Mouse (Mus musculus) macrophage (primary cell): ENCODE measurements around the gene Arl10. TPM values are rescaled to one million over a fixed set of nuclear protein-coding genes. Genes with fewer than 3 reads are reported as not detected.
A peak's percentile ranks its signal among the peaks of the same experiment; 100 is the strongest.
"Not testable (repeated sequence)": the region's sequence is repeated elsewhere in the genome, so short reads cannot be mapped to it uniquely, and the experiment has no call there.

Source experiments
- H3K27ac ChIP-seq: fragments of 350-480 bp; formaldehyde crosslinking; 2 replicates; pipeline ENCODE4 v1.9.0; 2021
- H3K36me3 ChIP-seq: fragments of 350-480 bp; formaldehyde crosslinking; 2 replicates; pipeline ENCODE4 v1.9.0; 2021; ENCODE audit errors: inconsistent target
- H3K4me3 ChIP-seq: fragments of 350-480 bp; formaldehyde crosslinking; 2 replicates; pipeline ENCODE4 v1.9.0; 2021; ENCODE audit errors: inconsistent target
- H3K79me2 ChIP-seq: fragments of 350-480 bp; formaldehyde crosslinking; 2 replicates; pipeline ENCODE4 v1.9.0; 2021; ENCODE audit errors: inconsistent target
- WGBS: methylation state at CpG from one replicate; pipeline ENCODE4 v1.1.7; 2026; ENCODE audit warnings: inconsistent platforms; ENCODE audit not compliant: missing documents; 5-methylcytosine and 5-hydroxymethylcytosine counted together
- polyA plus RNA-seq: library from polyadenylated mRNA; stranded (reverse); fragments of 250-400 nt; gene quantifications from 3 replicates; pipeline ENCODE4 v1.2.4, GENCODE M21; 2018; ENCODE audit warnings: inconsistent platforms

The Arl10 gene
- polyA plus RNA-seq, 1 experiment from 2014 or later = 9.2 TPM

DNA sequence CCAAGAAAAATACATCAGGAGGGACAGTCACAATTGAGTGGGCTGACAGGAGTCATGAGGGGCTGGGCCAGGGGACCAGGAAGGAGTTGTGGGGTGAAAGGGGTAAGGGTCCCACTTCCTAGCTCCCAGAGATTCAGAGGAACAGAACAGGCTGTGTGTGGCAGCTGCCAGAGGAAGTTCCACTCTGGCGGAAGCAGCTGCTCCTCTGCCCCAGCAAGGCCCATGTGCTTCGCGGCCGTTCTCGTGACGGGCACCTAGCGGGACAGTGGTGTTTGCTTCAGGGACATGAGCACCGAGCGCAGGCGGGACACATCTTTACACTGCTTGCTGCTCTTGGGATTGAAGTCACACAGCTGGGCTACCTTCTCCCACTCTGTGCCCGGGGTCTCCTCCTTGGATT lies 18.8 kb downstream of the Arl10 start:
- Histone ChIP-seq H3K79me2 (peaks cover 13% of the 10 kb centered on the region; the same call in 1 of the 2 replicates), H3K36me3 (no peaks in the 10 kb centered on the region), H3K4me3 (no peak overlapping the region), H3K27ac (no peak overlapping the region)
- WGBS = 86% methylated on average over 11 of the region's 11 CpGs

DNA sequence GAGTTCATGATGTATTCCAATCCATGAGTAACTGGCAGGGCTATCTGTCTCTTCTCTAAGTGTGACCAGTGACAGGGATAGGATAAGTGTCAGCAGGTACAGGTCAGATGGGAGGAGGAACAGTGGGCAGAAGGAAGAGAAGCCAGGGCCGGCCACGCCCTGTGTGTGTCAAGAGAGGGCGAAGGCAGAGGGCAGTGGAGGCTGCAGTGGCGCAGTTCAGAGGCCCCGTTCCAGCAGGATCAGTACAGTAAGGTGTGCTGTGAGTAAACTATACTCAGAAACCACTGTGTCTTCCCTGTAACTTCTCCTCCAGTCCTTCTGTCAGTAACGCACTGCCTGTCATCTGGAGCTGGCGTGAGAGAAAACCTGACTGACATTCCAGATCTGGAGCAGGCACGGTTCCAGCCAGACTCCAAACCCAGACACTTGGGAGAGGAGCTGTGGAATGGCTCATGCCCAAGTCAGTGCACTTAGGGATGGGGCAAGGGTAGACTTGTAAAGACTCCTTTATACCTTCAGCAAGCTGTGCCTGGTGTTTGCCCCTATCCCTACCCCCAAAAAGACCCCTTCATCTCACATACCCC lies 21.4 kb downstream of the Arl10 start:
- Histone ChIP-seq H3K27ac (no peak overlapping the region), H3K36me3 (no peaks in the 10 kb centered on the region), H3K4me3 (no peak overlapping the region), H3K79me2 (peaks cover 13% of the 10 kb centered on the region; the same call in 1 of the 2 replicates)
- 92% methylated on average over 8 of the region's 8 CpGs for WGBS

- Histone ChIP-seq H3K79me2 (peaks cover 10% of the 10 kb centered on the region; the same call in 1 of the 2 replicates), H3K27ac (no peak overlapping the region), H3K36me3 (no peaks in the 10 kb centered on the region), H3K4me3 (no peak overlapping the region)
- WGBS = 95% methylated on average over 5 of the region's 5 CpGs
These were observed 22.1 kb downstream of the Arl10 start for GRCm38 (mm10) chr13:54596870-54597269.

DNA sequence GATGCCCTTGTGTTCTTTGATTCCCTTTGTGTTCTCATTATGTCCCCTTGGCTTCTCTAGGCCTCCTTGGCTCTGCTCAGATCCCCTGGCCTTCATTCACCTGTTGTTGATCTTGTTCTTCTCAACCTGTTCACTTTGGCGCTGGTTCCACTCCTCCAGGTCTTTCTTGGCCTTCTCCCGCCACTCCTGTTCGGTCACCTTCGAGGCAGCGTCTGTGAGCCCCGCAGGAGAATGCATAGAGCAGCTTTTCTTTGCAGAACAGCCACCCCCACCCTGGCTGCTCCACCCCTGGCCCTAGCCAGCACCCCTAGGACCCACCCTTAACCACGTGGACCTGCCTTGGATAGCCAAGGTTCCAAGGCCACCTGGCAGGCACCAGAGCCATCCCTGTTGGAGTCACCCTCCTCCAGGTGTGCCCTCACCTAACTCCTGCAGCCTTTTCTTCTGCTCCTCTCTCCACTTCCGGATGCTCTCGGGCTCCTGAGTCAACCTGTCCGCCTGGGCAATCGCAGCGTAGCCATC lies 23.9 kb downstream of the Arl10 start:
- WGBS = 91% methylated on average over 12 of the region's 12 CpGs
- H3K36me3 ChIP-seq = no peaks in the 10 kb centered on the region
- no peak overlapping the region for H3K27ac ChIP-seq
- no peak overlapping the region for H3K4me3 ChIP-seq
- H3K79me2 ChIP-seq = no peaks in the 10 kb centered on the region

GRCm38 (mm10) chr13:54602639-54603111 lies 27.9 kb downstream of the Arl10 start:
- Histone ChIP-seq H3K79me2 (no peaks in the 10 kb centered on the region), H3K36me3 (no peaks in the 10 kb centered on the region), H3K4me3 (no peak overlapping the region), H3K27ac (no peak overlapping the region)
- WGBS = 94% methylated on average over 3 of the region's 3 CpGs

GRCm38 (mm10) chr13:54603501-54603900 lies 28.7 kb downstream of the Arl10 start:
- H3K36me3 ChIP-seq = no peaks in the 10 kb centered on the region
- no peaks in the 10 kb centered on the region for H3K79me2 ChIP-seq
- no peak overlapping the region for H3K4me3 ChIP-seq
- no peak overlapping the region for H3K27ac ChIP-seq

GRCm38 (mm10) chr13:54604221-54604620 lies 29.4 kb downstream of the Arl10 start:
- 85% methylated on average over 4 of the region's 4 CpGs for WGBS
- Histone ChIP-seq H3K79me2 (no peaks in the 10 kb centered on the region), H3K36me3 (no peaks in the 10 kb centered on the region)

DNA sequence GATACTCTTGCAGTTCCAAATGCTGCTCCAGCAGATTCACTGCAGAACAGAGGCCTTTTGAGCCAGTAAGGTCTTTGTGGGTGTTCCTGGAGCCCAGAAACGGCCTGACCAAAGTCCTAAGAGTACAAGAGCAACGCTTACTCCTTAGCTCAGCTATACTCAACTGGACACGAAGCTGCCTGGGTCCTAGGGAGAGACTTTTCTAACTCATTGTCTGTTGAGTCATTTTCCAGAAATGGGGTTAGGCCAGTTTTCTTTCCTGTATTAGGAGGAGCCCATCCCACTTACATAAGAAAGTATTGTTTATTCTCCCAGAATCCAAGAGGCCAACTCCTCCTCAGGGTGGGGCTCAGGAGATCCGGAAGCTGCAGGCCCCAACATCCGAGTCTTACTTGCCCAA lies 30.6 kb downstream of the Arl10 start:
- Histone ChIP-seq H3K36me3 (no peaks in the 10 kb centered on the region), H3K79me2 (no peaks in the 10 kb centered on the region), H3K27ac (no peak overlapping the region), H3K4me3 (no peak overlapping the region)
- WGBS = 96% methylated on average over 5 of the region's 5 CpGs

More at GRCm38 (mm10) chr13:54604221-54604620, 29.4 kb downstream of the Arl10 start:
- Histone ChIP-seq H3K4me3 (no peak overlapping the region), H3K27ac (no peak overlapping the region)

- WGBS = 81% methylated on average over 5 of the region's 5 CpGs
- no peaks in the 10 kb centered on the region for H3K79me2 ChIP-seq
- no peak overlapping the region for H3K4me3 ChIP-seq
- no peaks in the 10 kb centered on the region for H3K36me3 ChIP-seq
- no peak overlapping the region for H3K27ac ChIP-seq
These were observed 32.4 kb downstream of the Arl10 start for GRCm38 (mm10) chr13:54607204-54607603.

DNA sequence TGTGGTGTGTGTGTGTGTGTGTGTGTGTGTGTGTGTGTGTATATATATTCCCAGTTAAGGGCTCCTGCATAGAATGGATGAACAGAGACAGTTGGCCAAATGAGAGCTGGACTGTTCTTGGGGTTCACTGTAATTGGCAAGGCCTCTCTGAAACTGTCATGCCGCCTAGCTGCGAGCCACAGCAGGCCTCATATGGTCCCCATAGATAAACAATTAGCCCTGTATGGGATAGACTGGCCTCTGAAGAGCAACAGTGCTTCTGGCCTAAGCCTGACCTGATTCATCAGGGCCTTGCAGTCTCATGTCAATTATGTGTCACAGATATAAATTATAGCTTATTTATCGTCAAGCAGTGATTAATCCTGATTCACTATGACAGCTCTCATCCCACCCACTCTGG lies 33.2 kb downstream of the Arl10 start:
- 97% methylated on average over 3 of the region's 3 CpGs for WGBS
- Histone ChIP-seq H3K4me3 (no peak overlapping the region), H3K36me3 (no peaks in the 10 kb centered on the region), H3K79me2 (no peaks in the 10 kb centered on the region), H3K27ac (no peak overlapping the region)

- H3K4me3 ChIP-seq = no peak overlapping the region
- no peaks in the 10 kb centered on the region for H3K79me2 ChIP-seq
- H3K27ac ChIP-seq = no peak overlapping the region
- no peaks in the 10 kb centered on the region for H3K36me3 ChIP-seq
- 94% methylated on average over 7 of the region's 8 CpGs for WGBS
These were observed 33.9 kb downstream of the Arl10 start for GRCm38 (mm10) chr13:54608666-54609065.

DNA sequence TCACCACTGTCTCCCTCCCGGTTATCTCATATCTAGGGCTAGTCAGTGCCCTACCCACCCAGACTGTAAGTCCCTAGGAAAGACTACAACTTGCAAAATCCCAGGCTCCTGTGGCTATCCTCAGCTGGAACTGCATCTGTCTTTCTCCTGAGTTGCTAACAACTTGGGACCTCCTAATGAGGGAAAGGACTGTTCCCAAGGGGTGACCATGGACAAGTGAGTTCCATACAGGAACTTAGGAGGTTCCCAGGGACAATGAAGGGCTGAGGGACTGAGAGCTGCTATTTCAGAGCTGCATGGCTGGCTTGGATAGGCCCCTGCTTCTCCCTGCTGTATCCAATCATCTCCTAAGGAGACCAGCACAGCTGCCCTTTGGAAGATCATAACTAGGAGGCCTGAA lies 34.5 kb downstream of the Arl10 start:
- Histone ChIP-seq H3K36me3 (no peaks in the 10 kb centered on the region), H3K4me3 (no peak overlapping the region), H3K27ac (no peak overlapping the region), H3K79me2 (no peaks in the 10 kb centered on the region)
- WGBS = 83% methylated on average over 1 of the region's 1 CpGs

DNA sequence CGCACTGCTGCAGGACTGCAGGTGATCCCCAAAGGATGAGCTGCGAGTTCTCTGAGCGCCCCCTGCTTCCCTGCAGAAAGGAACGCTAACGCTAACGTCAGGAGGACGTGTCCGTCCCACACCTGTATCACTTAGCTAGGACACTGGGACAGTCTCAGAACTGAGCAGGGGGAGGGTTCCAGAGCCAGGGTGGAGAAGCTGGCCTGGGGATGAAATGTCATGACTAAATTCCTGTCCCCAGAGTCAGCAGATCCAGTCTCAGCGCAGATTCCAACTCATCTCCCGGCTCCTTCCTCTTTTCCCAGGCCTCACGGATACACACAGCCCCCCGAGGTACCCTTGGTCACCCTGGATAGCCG lies 35.8 kb downstream of the Arl10 start:
- peak overlapping the region; percentile 41 for H3K4me3 ChIP-seq
- 20% methylated on average over 11 of the region's 13 CpGs for WGBS
- H3K79me2 ChIP-seq = no peaks in the 10 kb centered on the region
- H3K27ac ChIP-seq = no peak overlapping the region
- H3K36me3 ChIP-seq = no peaks in the 10 kb centered on the region

- no peaks in the 10 kb centered on the region for H3K79me2 ChIP-seq
- 0 out of 2 replicates have a peak within 1 kb of the TSS, but pooled peaks have one; percentile 17 for H3K27ac ChIP-seq
- H3K36me3 ChIP-seq = no peaks in the 10 kb centered on the region
- H3K4me3 ChIP-seq = peak within 1 kb of the TSS; percentile 41
- 2% methylated on average over 66 of the region's 66 CpGs for WGBS
These were observed 36.3 kb downstream of the Arl10 start, which contains the start of gene Cltb for GRCm38 (mm10) chr13:54610972-54611754. Gene Cltb (minus strand): TSS chr13:54611344.

- not testable (repeated sequence) for H3K36me3 ChIP-seq, H3K4me3 ChIP-seq, H3K27ac ChIP-seq, H3K79me2 ChIP-seq
- 78% methylated on average over 6 of the region's 8 CpGs for WGBS
These were observed 38.3 kb downstream of the Arl10 start for GRCm38 (mm10) chr13:54613141-54613540.
